Mouse (Mus musculus): ENCODE results near the gene Ifitm5. TPM values are rescaled to one million over a fixed set of nuclear protein-coding genes. Genes with fewer than 3 reads are reported as not detected.

Ifitm5 gene
- polyA plus RNA-seq, 1 experiment = 0.44 TPM

- TF ChIP-seq CEBPB (IDR thresholded peaks at IDR 0.05; ENCODE audit: low read depth) = no peak
- TF ChIP-seq CTCF (IDR thresholded peaks at IDR 0.05; ENCODE audit: control insufficient read depth, insufficient read depth, insufficient read length) = no peak
- no peak for TF ChIP-seq USF1 (IDR thresholded peaks at IDR 0.05; ENCODE audit: low read depth)
- TF ChIP-seq MYOD1 (IDR thresholded peaks at IDR 0.05; ENCODE audit: control insufficient read depth, insufficient read length, low read depth) = no peak
- Histone ChIP-seq H3K36me3 (ENCODE audit: control insufficient read depth, insufficient read depth) (peaks cover 16% of the 10 kb centered on the region), H3K79me2 (ENCODE audit: control insufficient read depth, insufficient read depth) (no peaks in the 10 kb centered on the region), H3ac (ENCODE audit: control insufficient read depth, insufficient read length, low read depth) (no peak overlapping the region), H3K4me3 (ENCODE audit: insufficient read depth, poor library complexity, severe bottlenecking) (no peak overlapping the region), H3K27me3 (ENCODE audit: control insufficient read depth, insufficient read depth, insufficient read length) (no peaks in the 10 kb centered on the region), H3K79me3 (ENCODE audit: low read depth) (no peaks in the 10 kb centered on the region)
Observed at GRCm38 (mm10) chr7:140902036-140902875, 47.8 kb downstream of the Ifitm5 start.

- Histone ChIP-seq H3K36me3 (ENCODE audit: control insufficient read depth, insufficient read depth) (peaks cover 32% of the 10 kb centered on the region), H3K27me3 (ENCODE audit: control insufficient read depth, insufficient read depth, insufficient read length) (no peaks in the 10 kb centered on the region), H3K79me2 (ENCODE audit: control insufficient read depth, insufficient read depth) (no peaks in the 10 kb centered on the region), H3K4me3 (ENCODE audit: insufficient read depth, poor library complexity, severe bottlenecking) (no peak within 1 kb of the TSS), H3K79me3 (ENCODE audit: low read depth) (no peaks in the 10 kb centered on the region), H3ac (ENCODE audit: control insufficient read depth, insufficient read length, low read depth) (no peak within 1 kb of the TSS)
- no peak for TF ChIP-seq USF1 (IDR thresholded peaks at IDR 0.05; ENCODE audit: low read depth)
Observed at GRCm38 (mm10) chr7:140900220-140900619, 49.9 kb downstream of the Ifitm5 start, which contains the start of gene Cox8b. TSS of gene Cox8b (minus strand) at chr7:140900446.

GRCm38 (mm10) chr7:140899121-140899520 lies 51.0 kb downstream of the Ifitm5 start:
- H3K79me3 ChIP-seq (ENCODE audit: low read depth) = no peaks in the 10 kb centered on the region
- H3ac ChIP-seq (ENCODE audit: control insufficient read depth, insufficient read length, low read depth) = no peak overlapping the region
- no peak overlapping the region for H3K4me3 ChIP-seq (ENCODE audit: insufficient read depth, poor library complexity, severe bottlenecking)
- no peaks in the 10 kb centered on the region for H3K27me3 ChIP-seq (ENCODE audit: control insufficient read depth, insufficient read depth, insufficient read length)
- no peak for TF ChIP-seq USF1 (IDR thresholded peaks at IDR 0.05; ENCODE audit: low read depth)
- no peak for TF ChIP-seq MYOG (IDR thresholded peaks at IDR 0.05; ENCODE audit: control insufficient read depth, extremely low read depth, insufficient read length)
- no peak for TF ChIP-seq MYOD1 (IDR thresholded peaks at IDR 0.05; ENCODE audit: control insufficient read depth, insufficient read length, low read depth)
- TF ChIP-seq CTCF (IDR thresholded peaks at IDR 0.05; ENCODE audit: control insufficient read depth, insufficient read depth, insufficient read length) = no peak
- TF ChIP-seq FOSL1 (IDR thresholded peaks at IDR 0.05; ENCODE audit: insufficient read depth, low read length, poor library complexity, severe bottlenecking) = no peak
- TF ChIP-seq CEBPB (IDR thresholded peaks at IDR 0.05; ENCODE audit: low read depth) = no peak
- TF ChIP-seq MAX (IDR thresholded peaks at IDR 0.05) = no peak
- peaks cover 40% of the 10 kb centered on the region for H3K36me3 ChIP-seq (ENCODE audit: control insufficient read depth, insufficient read depth)
- H3K79me2 ChIP-seq (ENCODE audit: control insufficient read depth, insufficient read depth) = no peaks in the 10 kb centered on the region

Other genes starting within 250 kb of the Ifitm5 start
- not detected for gene Cyp2e1, start 186.6 kb downstream of the Ifitm5 start, polyA plus RNA-seq (2012; fragmentation: generic; extraction: Trizol)
- not detected for gene Syce1, start 162.4 kb downstream of the Ifitm5 start, polyA plus RNA-seq (2012; fragmentation: generic; extraction: Trizol)
- 0.18 TPM for gene Zfp941, start 128.1 kb downstream of the Ifitm5 start, polyA plus RNA-seq (2012; fragmentation: generic; extraction: Trizol)
- gene Urah, start 115.3 kb downstream of the Ifitm5 start, polyA plus RNA-seq (2012; fragmentation: generic; extraction: Trizol) = not detected
- not detected for gene Scgb1c1, start 104.7 kb downstream of the Ifitm5 start, polyA plus RNA-seq (2012; fragmentation: generic; extraction: Trizol)
- gene Odf3, start 102.5 kb downstream of the Ifitm5 start, polyA plus RNA-seq (2012; fragmentation: generic; extraction: Trizol) = 0.02 TPM
- gene Gm45785, start 94.0 kb downstream of the Ifitm5 start, polyA plus RNA-seq (2012; fragmentation: generic; extraction: Trizol) = not detected
- gene Ric8a, start 93.3 kb downstream of the Ifitm5 start, polyA plus RNA-seq (2012; fragmentation: generic; extraction: Trizol) = 59.3 TPM
- gene Bet1l, start 92.7 kb downstream of the Ifitm5 start, polyA plus RNA-seq (2012; fragmentation: generic; extraction: Trizol) = 19.9 TPM
- gene Psmd13, start 68.3 kb downstream of the Ifitm5 start, polyA plus RNA-seq (2012; fragmentation: generic; extraction: Trizol) = 211 TPM
- gene Sirt3, start 68.0 kb downstream of the Ifitm5 start, polyA plus RNA-seq (2012; fragmentation: generic; extraction: Trizol) = 17.4 TPM
- gene Cox8b, start 49.8 kb downstream of the Ifitm5 start, polyA plus RNA-seq (2012; fragmentation: generic; extraction: Trizol) = 0.81 TPM
- gene Nlrp6, start 29.4 kb downstream of the Ifitm5 start, polyA plus RNA-seq (2012; fragmentation: generic; extraction: Trizol) = 0.01 TPM
- gene Pgghg, start 8.9 kb downstream of the Ifitm5 start, polyA plus RNA-seq (2012; fragmentation: generic; extraction: Trizol) = 12.2 TPM
- gene Gm45717, start 5.6 kb upstream of the Ifitm5 start, polyA plus RNA-seq (2012; fragmentation: generic; extraction: Trizol) = not detected
- gene Ifitm2, start 5.7 kb upstream of the Ifitm5 start, polyA plus RNA-seq (2012; fragmentation: generic; extraction: Trizol) = 609 TPM
- gene Ifitm1, start 16.9 kb upstream of the Ifitm5 start, polyA plus RNA-seq (2012; fragmentation: generic; extraction: Trizol) = 60.7 TPM
- 956 TPM for gene Ifitm3, start 60.5 kb upstream of the Ifitm5 start, polyA plus RNA-seq (2012; fragmentation: generic; extraction: Trizol)
- 1.3 TPM for gene Ifitm6, start 67.6 kb upstream of the Ifitm5 start, polyA plus RNA-seq (2012; fragmentation: generic; extraction: Trizol)
- gene Gm17387, start 78.8 kb upstream of the Ifitm5 start, polyA plus RNA-seq (2012; fragmentation: generic; extraction: Trizol) = not detected
- 4.0 TPM for gene B4galnt4, start 110.8 kb upstream of the Ifitm5 start, polyA plus RNA-seq (2012; fragmentation: generic; extraction: Trizol)
- gene Pkp3, start 127.9 kb upstream of the Ifitm5 start, polyA plus RNA-seq (2012; fragmentation: generic; extraction: Trizol) = 0.88 TPM
- 13.9 TPM for gene Sigirr, start 150.3 kb upstream of the Ifitm5 start, polyA plus RNA-seq (2012; fragmentation: generic; extraction: Trizol)
- gene Ano9, start 167.5 kb upstream of the Ifitm5 start, polyA plus RNA-seq (2012; fragmentation: generic; extraction: Trizol) = not detected
- 20.5 TPM for gene Ptdss2, start 172.1 kb upstream of the Ifitm5 start, polyA plus RNA-seq (2012; fragmentation: generic; extraction: Trizol)
- 251 TPM for gene Rnh1, start 222.6 kb upstream of the Ifitm5 start, polyA plus RNA-seq (2012; fragmentation: generic; extraction: Trizol)
- 181 TPM for gene Hras, start 243.7 kb upstream of the Ifitm5 start, polyA plus RNA-seq (2012; fragmentation: generic; extraction: Trizol)
- gene Lrrc56, start 243.9 kb upstream of the Ifitm5 start, polyA plus RNA-seq (2012; fragmentation: generic; extraction: Trizol) = 0.32 TPM

All from C2C12 (cell line).